Mouse (Mus musculus) inflammation-experienced regulatory T-cells, adult 6 months (primary cell): ENCODE data around the gene Havcr1. TPM values are rescaled to one million over a fixed set of nuclear protein-coding genes. Genes with fewer than 3 reads are reported as not detected.
"Not testable (repeated sequence)": the region's sequence is repeated elsewhere in the genome, so short reads cannot be mapped to it uniquely, and the experiment has no call there.

Source experiments
- ATAC-seq: one replicate; pipeline ENCODE4 v1.8.0; 2017
- polyA plus RNA-seq, 3 experiments: library from polyadenylated mRNA; unstranded; fragments of 100-300 nt; shearing (Covaris generic); gene quantifications; one replicate each; pipeline ENCODE4 v1.2.1; 2017

Gene Havcr1
- polyA plus RNA-seq, result not detected

DNA sequence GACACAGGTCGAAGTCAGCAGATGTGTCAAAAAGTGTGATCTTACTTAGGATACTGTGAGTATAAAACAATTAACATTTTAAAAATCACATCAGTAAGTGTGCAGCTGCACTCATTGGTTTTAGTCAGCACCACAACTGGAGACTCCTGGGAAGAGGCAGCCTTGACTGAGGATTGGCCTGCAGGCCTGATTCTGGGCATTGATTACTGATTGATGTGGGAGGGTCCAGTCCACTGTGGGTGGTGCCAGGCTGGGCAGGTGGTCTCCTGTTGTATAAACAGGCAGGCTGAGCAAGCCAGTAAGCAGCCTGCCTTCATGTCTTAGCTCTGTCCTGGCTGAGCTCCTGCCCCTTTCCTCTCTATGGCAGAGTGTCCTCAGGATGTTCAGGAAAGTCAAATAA, at the start of gene Havcr1:
Gene Havcr1 (plus strand): TSS at position 5 of the 400 bp plus-strand sequence.
- ATAC-seq, result not testable (repeated sequence)

DNA sequence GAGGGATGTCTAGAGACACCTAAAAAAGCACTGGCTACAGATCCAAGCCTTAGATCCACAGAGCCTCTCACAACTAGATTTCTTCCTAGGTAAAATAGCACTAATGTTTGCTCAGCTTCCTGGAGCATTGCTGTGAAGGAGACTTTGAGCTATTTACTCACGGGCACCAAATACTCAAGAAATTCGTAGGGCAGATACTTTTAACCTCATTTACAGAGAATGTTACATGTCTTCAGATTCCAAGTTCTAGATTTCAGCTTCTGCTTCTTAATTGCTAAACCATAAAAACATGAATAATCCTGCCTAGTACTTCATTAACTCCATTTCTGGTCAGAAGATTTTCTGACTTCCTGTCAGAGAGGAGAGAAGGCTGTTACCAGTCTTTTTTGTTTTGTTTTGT, 44.7 kb upstream of the Havcr1 start:
- no peak for ATAC-seq

DNA sequence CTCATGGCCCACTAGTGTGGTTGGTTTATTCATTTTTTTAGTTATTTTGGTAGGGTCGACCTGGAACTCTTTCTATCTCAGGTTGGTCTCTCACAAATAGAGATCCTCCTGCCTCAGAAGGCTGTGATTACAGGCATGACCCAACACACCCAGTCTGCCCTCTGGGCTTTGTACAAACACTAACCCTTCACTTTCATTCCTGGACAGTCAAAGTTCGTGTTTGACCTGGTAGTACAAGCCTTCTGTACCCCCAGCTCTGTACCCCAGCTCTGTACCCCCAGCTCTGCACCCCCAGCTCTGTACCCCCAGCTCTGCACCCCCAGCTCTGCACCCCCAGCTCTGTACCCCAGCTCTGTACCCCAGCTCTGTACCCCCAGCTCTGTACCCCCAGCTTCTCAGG, 39.0 kb upstream of the Havcr1 start:
- not testable (repeated sequence) for ATAC-seq

DNA sequence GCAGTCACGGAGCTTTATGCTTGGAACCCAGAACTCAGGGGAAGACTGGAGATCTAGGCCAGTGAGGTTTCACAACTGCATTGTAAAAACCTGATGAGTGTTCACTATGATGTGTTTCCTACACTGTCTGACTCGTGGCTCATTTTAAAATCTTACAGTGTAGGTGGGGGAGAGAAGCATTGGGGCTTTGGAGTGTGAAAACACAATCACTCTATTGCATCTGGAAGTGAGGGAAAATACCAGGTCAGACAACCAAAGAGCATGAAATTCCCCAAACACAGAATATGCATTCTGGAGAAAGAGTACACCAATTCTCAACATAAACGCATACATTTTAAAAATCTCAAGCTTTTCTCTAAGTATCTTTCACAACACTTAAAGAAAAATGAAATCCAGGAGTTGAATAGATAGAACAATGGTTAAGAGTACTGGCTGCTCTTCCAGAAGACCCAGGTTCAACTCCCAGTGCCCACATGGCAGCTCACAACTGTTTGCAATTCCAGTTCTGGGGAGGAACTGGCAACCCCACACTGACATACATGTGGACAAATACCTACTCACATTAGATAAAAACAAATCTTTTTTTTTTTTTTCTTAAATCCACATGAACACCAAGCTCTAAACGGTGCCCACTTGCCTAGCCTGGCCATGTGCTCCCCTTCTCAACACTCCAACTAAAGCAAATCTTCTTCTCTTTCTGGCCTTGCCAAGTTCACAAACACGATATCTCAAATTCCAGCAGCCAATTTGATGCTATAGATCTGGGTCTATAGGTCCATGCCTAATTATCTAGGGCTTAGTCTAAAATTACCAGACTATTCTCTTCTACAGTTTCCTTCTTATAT, 37.2 kb upstream of the Havcr1 start:
- no peak for ATAC-seq

DNA sequence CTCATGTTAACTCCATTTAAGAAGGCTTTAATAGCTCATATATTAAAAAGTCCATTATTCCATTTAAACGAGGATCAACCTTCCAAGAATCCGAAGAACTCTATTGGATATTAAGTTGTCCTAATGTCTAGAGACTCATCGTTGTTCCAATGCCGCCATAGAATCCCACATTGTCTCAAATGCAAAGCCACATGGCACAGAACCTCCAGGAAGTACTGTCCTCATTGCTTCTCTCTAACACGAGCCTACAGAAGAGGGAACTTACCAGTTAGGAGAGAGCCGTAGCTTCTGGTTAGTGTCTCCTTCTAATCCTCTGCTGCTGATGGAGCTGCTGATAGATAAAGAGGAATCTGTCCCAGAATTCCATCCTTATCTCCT, 36.6 kb upstream of the Havcr1 start:
- ATAC-seq, result no peak

DNA sequence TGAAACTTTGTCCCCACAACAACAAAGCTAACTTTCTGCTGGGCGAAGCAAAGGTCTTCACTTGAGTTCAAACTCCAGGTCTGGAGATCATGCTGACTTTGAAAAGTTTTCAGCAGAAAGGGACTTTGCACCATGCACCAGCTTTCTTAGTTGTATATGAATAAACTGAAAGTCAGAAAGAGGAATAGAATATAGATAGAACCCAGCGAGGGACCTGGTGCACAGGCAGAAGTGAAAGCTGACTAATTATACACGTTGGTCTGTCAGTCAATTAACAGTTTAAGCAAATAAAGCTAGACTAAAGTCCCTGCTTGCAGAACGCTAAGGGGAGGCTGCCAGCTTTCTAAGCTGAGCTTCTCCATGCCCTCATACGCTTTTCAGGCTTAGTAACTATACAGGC, 36.0 kb upstream of the Havcr1 start:
- no peak for ATAC-seq

DNA sequence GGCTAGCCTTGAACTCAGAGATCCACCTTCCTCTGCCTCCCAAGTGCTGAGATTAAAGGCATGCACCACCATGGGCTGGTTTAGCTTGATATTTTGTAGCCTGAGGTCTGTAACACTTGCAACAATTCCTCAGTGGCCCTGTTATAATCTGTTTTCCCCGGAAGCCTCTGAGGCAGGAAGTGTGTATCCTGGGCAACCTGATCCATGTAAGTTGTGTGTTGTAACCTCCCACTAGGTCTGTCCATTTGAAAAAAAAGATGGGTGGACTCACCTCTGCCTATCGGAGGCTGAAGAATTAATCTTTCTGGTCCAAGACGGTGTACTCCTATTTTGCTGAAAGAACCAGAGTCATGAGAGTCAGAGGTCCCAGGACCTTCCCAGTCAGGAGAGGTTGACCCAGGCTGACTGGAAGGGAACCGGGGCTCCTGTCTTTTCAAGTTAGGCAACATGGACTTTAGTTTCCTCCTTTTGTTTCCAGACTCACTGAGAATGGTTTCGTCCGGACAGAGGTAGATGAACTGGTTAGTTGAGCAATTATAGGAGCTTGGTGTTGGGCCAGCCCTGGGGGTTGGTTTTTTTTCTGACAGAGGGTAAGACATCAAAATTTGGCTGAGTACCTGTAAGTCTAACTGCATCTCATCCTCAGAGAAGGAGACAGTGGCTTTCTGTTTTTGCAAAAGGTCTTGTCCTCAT, 28.1 kb upstream of the Havcr1 start, which contains the start of gene Timd2:
Gene Timd2 (minus strand): TSS at position 398 of the 693 bp plus-strand sequence.
- no peak for ATAC-seq

DNA sequence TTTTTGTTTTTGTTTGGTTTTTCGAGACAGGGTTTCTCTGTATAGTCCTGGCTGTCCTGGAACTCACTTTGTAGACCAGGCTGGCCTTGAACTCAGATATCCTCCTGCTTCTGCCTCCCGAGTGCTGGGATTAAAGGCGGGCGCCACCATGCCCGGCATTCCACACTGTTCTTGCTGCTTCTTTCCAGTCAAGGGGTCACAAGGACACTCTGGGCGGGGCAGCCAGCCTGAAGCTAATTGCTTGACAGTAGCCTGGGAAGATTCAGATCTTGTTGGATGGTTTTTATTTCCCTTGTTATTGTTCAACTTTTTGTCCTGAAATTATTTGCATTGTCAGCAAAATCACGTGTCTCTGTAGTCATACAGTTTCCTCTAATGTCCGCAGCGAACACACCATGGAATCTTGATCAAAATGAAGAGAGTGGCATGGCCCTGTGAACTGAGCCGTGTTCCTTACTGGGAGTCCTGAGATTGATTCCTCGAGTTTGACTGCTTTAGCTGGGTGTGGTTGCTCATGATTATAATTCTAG, 3.3 kb upstream of the Havcr1 start:
- ATAC-seq, result no peak

DNA sequence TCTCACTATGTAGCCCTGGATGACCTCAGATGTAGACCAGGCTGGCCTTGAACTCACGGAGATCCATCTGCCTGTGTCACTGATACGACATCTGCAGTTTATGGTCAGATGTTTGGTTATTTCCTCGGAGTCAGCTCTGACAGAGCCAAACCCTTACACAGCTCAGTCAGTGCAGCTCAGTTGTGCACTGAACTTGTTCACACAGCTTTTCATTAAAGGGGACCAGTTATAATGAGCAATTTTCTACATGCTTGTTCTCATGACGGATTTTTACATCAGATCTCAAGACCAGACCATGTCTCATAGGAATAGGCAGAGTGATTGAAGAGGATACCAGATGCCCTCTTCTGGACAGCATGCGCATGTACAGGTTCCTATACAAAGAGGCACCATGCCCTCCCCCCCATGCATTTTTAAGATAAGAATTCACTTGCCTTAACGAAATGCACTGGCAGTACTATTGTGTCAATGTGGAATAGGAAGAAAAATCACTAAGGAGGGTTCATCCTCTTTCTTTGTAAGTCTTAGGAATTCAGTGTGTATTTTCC, 1.6 kb upstream of the Havcr1 start:
- no peak for ATAC-seq

DNA sequence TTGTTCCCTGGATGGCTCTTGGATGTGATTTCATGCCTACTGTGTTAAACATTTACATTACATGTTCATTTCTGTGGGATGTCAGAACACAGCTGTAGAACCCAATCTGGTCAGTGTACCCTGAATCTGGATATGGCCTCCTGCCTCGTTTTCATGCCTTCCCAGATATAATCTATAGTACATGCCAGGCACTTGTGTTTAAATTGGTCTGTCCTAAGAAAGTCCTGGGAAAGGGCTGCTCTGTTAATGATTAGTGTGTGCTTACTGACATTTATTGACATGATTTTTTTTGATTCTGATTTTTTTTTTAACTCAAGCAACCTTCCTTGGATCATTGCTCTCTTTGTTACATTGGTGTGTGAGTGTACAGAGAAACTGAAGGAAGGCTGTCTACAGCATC, 263 bp upstream of the Havcr1 start:
- no peak for ATAC-seq

DNA sequence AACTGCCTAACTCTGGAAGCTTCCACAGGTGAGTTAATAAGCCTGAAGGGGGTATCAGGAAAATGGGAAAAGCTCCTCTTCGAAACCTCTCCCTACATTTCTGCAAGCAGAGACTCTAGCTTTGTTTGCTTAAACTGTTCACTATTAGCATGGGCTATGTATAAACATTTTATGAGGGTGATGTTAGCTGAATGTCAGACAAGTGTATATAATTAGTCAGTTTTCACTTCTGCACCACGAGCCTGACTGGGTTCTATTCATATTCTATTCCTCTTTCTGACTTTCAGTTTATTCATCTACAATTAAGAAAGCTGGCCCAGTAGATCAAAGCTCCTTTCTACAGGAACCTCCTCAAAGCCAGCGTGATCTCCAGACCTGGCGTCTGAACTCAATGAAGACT, 4.6 kb downstream of the Havcr1 start:
- no peak for ATAC-seq

DNA sequence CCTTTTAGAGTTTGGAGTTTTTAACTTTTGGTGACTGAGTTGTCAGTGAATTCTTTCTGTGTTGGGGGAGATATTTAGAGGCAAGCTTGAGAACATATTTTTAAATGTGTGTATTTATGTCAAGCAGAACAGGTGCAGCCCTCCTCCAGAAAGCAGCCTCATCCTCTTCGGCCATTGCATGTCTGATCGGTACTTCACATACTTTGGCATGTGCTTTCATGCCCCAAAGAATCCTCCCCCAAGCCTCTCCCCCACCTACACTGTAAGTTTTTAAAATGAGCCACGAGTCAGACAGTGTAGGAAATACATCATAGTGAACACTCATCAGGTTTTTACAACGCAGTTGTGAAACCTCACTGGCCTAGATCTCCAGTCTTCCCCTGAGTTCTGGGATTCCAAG, 6.0 kb downstream of the Havcr1 start:
- ATAC-seq, result no peak

DNA sequence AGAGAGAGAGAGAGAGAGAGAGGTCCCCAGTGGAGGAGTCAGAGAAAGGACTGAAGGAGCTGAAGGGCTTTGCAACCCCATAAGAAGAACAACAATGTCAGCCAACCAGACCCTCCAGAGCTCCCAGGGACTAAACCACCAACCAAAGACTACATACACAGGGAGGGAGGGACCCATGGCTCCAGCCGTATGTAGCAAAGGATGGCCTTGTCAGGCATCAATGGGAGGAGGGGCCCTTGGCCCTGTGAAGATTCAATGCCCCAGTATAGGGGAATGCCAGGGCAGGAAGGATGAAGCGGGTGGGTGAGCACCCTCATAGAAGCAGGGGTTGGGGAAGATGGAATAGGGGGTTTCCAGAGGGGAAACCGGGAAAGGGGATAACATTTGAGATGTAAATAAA, 6.8 kb downstream of the Havcr1 start:
- ATAC-seq, result no peak

DNA sequence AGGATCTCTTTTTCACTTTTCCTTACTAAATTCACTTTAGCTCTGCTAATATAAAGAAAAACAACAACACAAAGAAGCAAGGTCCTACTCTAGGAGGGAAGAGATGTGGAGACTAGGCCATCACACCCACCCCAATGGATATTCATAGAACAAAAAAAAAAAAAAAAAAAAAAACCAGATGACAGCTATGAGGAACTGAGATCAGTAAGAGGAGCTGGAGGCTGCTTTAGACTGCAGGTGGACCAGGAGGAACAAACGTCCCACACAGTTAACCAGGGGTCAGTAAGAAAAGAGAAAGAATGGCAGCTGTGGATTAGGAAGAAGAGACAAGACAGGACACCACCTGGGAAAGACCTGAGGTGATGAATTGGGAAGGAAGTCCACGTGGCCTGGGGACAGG, 13.1 kb downstream of the Havcr1 start:
- no peak for ATAC-seq

DNA sequence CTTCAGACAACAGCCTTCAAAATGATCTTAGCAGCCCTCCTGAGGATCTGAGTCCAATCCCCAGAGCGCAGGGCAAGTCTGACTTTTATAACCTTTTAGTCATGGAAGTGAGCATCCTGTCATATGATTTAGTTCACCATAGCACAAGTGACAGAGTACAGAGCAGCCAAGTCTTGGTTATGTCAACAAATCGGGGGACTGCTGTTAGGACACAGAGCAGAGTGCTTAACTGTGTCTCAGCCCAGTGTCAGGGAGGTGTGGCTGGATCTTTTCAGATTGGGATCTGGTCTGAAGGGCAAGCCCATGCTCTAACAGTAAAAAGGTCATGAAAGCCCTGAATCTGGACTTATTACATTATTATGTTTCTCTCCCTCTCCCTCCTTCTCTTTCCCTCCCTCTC, 18.8 kb downstream of the Havcr1 start:
- no peak for ATAC-seq

DNA sequence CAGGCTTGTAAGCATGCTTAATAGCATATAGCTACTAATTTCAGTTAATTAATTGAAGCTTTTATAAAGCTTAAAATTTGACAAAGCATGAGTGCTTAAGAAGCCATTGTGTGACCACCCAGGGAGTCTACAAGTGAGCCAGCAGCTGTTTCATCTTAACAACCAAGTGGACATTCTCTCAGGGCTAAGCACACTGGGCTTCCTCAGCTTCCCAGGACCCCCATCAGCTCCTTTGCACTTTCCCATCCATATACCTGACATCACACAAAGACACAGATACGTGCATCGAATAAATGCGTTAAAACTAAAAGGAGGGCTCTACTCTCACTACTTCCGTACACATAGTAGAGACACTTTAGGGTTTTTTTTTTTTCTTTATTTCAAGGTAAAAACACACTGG, 19.8 kb downstream of the Havcr1 start:
- no peak for ATAC-seq

DNA sequence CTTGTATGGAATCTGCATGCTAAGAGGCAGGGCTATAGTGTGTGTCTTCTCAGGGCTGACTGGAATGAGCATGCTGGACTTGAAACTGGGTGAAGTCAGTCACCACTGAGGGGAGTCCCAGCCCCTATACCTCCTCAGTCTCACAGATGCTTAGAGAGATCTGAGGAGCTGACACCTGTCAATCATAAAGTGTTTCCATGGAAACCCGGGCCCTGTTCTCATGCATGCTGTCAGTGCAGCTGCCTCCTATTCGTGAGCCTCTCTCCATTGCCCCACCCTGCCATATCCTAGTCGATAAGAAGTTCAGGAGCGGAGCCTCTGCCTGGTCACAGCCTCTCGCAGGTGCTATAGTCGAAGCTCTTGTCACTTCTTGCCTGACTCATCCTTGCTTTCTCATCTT, 20.8 kb downstream of the Havcr1 start:
- ATAC-seq, result not testable (repeated sequence)

DNA sequence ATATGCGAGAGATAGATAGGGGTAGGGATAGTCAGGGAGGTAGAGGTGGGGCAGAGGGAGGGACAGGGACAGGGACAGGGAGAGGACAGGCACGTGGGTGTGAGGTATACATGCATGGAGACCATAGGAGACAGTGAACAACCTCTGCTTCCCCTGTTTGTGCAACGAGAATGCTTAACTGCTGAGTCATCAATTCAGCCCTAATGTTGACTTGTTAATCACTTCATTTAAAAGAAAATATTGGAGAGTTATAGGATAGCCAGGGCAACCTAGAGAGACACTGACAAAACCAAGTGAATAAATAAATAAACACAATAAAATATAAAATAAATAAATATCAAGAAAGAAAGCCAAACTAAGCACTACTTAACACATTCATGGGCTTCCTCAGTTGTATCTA, 42.0 kb downstream of the Havcr1 start:
- ATAC-seq, result no peak

DNA sequence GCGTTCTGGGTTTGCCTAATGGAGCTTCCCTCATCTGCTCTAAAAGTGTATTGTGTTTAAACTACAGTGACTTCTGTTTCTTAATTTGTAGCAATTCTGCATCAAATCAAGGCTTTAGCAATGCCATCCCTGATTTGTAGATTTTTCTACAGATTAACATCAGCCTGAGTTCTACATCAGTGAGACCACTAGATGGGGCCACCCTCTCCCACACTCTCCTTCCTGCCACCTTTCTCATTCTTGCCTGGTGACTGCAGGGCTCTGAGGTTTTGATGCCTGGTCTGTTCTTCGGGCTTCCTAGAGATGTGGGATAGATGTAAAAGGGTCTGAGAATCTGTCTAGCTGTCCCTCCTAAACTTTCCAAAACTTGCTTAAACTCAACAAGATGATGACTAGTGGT, 44.9 kb downstream of the Havcr1 start:
- no peak for ATAC-seq

DNA sequence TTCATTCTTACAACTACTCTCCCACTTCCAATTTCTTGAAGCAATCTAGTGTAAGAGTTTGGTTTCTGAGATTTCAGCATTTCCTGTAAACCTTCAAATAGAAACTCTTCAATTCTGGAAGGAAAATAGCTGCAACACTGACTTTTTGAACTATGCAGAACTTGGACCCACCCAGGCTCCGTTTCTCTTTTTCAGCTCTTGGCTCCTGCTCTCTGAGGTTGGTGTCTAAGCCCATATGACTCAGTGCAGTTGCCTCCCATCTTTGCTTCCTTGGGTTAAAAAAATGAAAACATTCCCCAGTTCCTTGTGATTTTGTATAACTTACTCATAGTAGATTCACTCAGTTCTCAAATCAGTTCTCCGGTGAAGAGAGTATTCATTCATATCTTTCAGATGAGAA, 69.6 kb downstream of the Havcr1 start:
- no peak for ATAC-seq

DNA sequence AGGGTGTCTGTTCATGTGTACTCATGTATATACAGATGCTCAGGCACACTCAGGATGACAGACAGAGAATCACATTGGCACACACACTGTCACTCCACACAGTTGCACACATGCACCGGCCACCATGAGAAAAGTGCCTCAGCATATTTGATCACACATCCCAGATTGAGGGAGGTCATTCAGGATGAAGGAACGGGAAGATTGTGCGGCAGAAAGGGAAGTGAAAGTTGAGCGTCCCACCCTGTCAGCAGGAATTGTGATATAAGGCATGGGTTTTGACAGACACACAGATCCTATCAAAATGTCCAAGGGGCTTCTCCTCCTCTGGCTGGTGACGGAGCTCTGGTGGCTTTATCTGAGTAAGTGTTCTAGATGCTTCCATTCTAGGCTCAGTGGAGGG, 75.6 kb downstream of the Havcr1 start, which contains the start of gene Timd4:
Gene Timd4 (plus strand): TSS at position 290 of the 400 bp plus-strand sequence.
- no peak for ATAC-seq

DNA sequence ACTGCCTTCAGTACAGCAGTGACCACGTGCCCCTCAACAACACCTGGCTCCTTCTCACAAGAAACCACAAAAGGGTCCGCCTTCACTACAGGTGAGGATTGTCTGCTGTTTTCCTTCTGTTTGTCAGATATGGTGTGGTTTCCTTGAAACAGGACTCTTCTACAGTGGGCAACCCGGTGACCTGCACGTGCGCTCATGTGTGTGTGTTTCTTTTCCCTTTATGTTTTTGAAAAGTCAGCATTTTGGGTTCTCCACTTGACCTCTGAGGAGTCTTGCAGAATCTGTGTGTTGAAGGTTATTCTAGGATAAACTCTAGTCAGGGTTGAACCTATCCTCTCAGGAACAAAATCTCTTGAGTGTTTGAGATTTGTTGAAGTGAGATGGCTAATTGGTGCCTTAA, 82.8 kb downstream of the Havcr1 start:
- ATAC-seq, result no peak

DNA sequence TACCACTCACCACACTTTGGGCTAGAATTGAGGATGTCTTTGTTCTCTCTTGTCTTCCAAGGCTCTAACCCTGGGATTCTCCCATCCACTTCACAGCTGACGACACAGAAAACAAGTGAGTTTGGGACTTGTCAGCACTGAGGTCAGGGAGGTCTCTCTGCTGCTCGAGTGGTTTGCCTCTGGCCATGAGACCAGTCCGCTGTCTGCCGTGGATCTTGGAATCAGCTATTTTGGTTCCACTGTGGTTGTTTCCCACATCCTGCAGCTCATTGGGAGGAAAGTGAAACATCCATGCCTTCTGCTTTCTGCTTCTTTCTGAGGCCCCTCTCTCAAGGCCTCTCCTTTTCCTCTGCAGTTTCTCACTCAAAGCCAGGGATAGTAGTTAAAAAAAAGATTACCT, 85.0 kb downstream of the Havcr1 start:
- no peak for ATAC-seq
